Mouse (Mus musculus) kidney, embryonic 15.5 days (tissue): ENCODE results near the gene Znrf3. TPM values are rescaled to one million over a fixed set of nuclear protein-coding genes. Genes with fewer than 3 reads are reported as not detected.

Experiments
- ATAC-seq: fragments of 200-750 bp; cut with Nextera tagmentation; replicated peaks from 2 replicates; pipeline ENCODE4 v1.8.0; 2017; ENCODE audit warnings: moderate TSS enrichment; ENCODE audit not compliant: low FRiP score
- H3K27ac ChIP-seq: fragments of 300-500 bp; sonication (generic); 2 replicates; pipeline ENCODE4 v1.5.1; 2015; ENCODE audit warnings: mild to moderate bottlenecking, inconsistent platforms
- H3K27me3 ChIP-seq: fragments of 300-500 bp; sonication (generic); 2 replicates; pipeline ENCODE4 v1.6.1; 2015; ENCODE audit warnings: inconsistent platforms
- H3K36me3 ChIP-seq: fragments of 300-500 bp; sonication (generic); 2 replicates; pipeline ENCODE4 v1.6.1; 2015; ENCODE audit warnings: inconsistent platforms
- H3K4me1 ChIP-seq: fragments of 300-500 bp; sonication (generic); 2 replicates; pipeline ENCODE4 v1.6.1; 2015; ENCODE audit warnings: inconsistent platforms
- H3K4me2 ChIP-seq: fragments of 300-500 bp; sonication (generic); 2 replicates; pipeline ENCODE4 v1.6.1; 2015; ENCODE audit warnings: moderate library complexity, mild to moderate bottlenecking, inconsistent platforms
- H3K4me3 ChIP-seq: fragments of 300-500 bp; sonication (generic); replicated peaks from 2 replicates; pipeline ENCODE4 v1.5.1; 2015; ENCODE audit warnings: mild to moderate bottlenecking, inconsistent platforms
- H3K9ac ChIP-seq: fragments of 300-500 bp; sonication (generic); 2 replicates; pipeline ENCODE4 v1.6.1; 2015; ENCODE audit warnings: mild to moderate bottlenecking, inconsistent platforms
- H3K9me3 ChIP-seq: fragments of 300-500 bp; sonication (generic); replicated peaks from 2 replicates; pipeline ENCODE4 v1.6.1; 2016; ENCODE audit warnings: inconsistent platforms
- WGBS: fragments of 180-500 bp; shearing (Covaris S2); methylation state at CpG from one replicate; pipeline ENCODE4 v1.1.7; 2015; ENCODE audit warnings: mixed read lengths; 5-methylcytosine and 5-hydroxymethylcytosine counted together
- polyA plus RNA-seq: library from polyadenylated mRNA; unstranded; fragments of >200 nt; fragmentation: Nextera tagmentation; extraction: Ambion mirVana; gene quantifications from 2 replicates; pipeline ENCODE4 v1.2.1, GENCODE M21; 2015

Gene Znrf3
- polyA plus RNA-seq, 1 experiment from 2014 or later = 17.5 TPM

GRCm38 (mm10) chr11:5380275-5380674 is 64.4 kb downstream of the Znrf3 start:
- 59% methylated on average over 3 of the region's 3 CpGs for WGBS
- no peak overlapping the region for H3K9ac ChIP-seq
- H3K4me3 ChIP-seq = no peak overlapping the region
- peaks cover 7% of the 10 kb centered on the region for H3K4me1 ChIP-seq
- no peak overlapping the region for H3K27ac ChIP-seq
- no peaks in the 10 kb centered on the region for H3K27me3 ChIP-seq
- no peak for ATAC-seq
- H3K36me3 ChIP-seq = no peaks in the 10 kb centered on the region
- H3K4me2 ChIP-seq = no peak overlapping the region
- H3K9me3 ChIP-seq = no peaks in the 10 kb centered on the region

GRCm38 (mm10) chr11:5369176-5369575 is 75.5 kb downstream of the Znrf3 start:
- Histone ChIP-seq H3K4me2 (no peak overlapping the region), H3K9ac (no peak overlapping the region), H3K4me3 (no peak overlapping the region), H3K9me3 (no peaks in the 10 kb centered on the region), H3K27me3 (no peaks in the 10 kb centered on the region), H3K36me3 (no peaks in the 10 kb centered on the region), H3K4me1 (peaks cover 11% of the 10 kb centered on the region; the same call in 1 of the 2 replicates), H3K27ac (no peak overlapping the region)
- WGBS = 78% methylated on average over 10 of the region's 10 CpGs
- no peak for ATAC-seq

DNA sequence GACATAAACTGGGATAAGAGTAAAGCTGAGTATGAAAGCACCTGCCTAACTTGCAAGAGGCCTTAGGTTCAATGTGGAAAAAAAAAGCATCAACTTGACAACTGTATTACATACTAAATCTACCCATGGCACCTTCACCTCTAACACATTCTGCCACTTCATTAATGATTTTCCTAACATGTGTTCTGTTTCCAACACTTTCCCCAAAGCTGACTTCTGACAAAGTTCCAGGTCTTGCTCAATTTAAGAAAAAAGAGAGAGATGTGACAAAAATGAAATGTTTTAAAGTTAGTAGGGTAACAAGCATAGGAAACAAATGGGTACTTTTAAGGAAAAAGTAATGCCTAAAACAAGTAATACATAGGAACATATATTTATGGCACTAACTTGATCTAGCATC is 76.2 kb downstream of the Znrf3 start:
- H3K4me3 ChIP-seq = no peak overlapping the region
- H3K36me3 ChIP-seq = no peaks in the 10 kb centered on the region
- H3K27me3 ChIP-seq = no peaks in the 10 kb centered on the region
- H3K27ac ChIP-seq = no peak overlapping the region
- no peak overlapping the region for H3K9ac ChIP-seq
- peaks cover 11% of the 10 kb centered on the region; the same call in 1 of the 2 replicates for H3K4me1 ChIP-seq
- no peak for ATAC-seq
- H3K4me2 ChIP-seq = no peak overlapping the region
- no peaks in the 10 kb centered on the region for H3K9me3 ChIP-seq

DNA sequence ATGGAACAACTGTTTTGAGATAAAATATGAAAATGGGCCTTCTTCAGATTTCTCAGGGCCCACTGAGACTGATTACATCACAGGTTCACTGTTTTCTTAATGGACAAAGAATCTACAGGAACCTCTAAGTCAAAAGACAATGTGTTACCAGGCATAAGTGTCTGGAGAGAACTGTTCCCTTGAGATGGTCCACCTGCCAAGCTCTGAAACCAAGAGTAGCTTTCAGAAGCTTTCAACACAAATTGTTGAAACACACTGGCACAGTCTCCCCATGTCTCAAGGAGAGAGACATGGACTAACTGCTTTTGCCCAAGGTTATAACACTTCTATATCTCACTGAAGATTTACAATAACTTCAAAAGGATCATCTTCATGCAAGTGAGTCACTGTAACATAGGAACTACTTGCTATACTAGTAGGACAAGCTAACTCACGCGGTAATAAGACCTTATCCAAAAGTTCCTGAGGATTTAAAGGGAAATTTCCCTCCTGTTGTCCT is 89.3 kb downstream of the Znrf3 start:
- no peak overlapping the region for H3K9ac ChIP-seq
- WGBS = 94% methylated on average over 2 of the region's 2 CpGs
- H3K4me2 ChIP-seq = no peak overlapping the region
- no peak for ATAC-seq
- H3K36me3 ChIP-seq = peaks cover 4% of the 10 kb centered on the region; the same call in 1 of the 2 replicates
- no peak overlapping the region for H3K4me3 ChIP-seq
- H3K27me3 ChIP-seq = no peaks in the 10 kb centered on the region
- H3K9me3 ChIP-seq = no peaks in the 10 kb centered on the region
- H3K27ac ChIP-seq = no peak overlapping the region
- no peaks in the 10 kb centered on the region for H3K4me1 ChIP-seq

DNA sequence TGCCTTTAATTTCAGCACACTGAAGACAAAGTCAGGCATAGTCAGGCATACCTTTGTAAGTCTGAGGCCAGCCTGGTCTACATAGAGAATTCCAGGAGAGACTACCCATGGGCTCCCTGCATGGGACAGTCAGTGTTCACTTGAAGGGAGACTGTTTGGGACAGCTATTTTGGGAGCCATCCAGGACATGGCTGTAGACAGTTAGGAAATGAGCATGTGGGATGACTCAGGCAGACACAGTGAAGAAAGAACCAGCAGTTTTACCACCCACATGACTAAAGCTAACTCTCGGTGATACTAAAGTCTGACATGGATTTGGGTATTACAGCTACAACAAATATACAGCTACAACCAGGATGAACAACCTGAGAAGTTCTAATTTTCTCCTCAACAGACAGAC is 89.9 kb downstream of the Znrf3 start:
- Histone ChIP-seq H3K4me1 (no peaks in the 10 kb centered on the region), H3K27ac (no peak overlapping the region), H3K27me3 (no peaks in the 10 kb centered on the region), H3K9me3 (no peaks in the 10 kb centered on the region), H3K9ac (no peak overlapping the region), H3K4me2 (no peak overlapping the region), H3K36me3 (peaks cover 4% of the 10 kb centered on the region; the same call in 1 of the 2 replicates), H3K4me3 (no peak overlapping the region)
- no peak for ATAC-seq
- 71% methylated on average over 1 of the region's 1 CpGs for WGBS

GRCm38 (mm10) chr11:5353032-5353431 is 91.6 kb downstream of the Znrf3 start:
- Histone ChIP-seq H3K4me3 (no peak overlapping the region), H3K9ac (no peak overlapping the region), H3K27me3 (no peaks in the 10 kb centered on the region), H3K27ac (no peak overlapping the region), H3K36me3 (peaks cover 4% of the 10 kb centered on the region; the same call in 1 of the 2 replicates), H3K9me3 (no peaks in the 10 kb centered on the region), H3K4me2 (no peak overlapping the region), H3K4me1 (peaks cover 2% of the 10 kb centered on the region)
- no peak for ATAC-seq

GRCm38 (mm10) chr11:5349483-5349882 is 95.2 kb downstream of the Znrf3 start:
- H3K9me3 ChIP-seq = no peaks in the 10 kb centered on the region
- WGBS = 95% methylated on average over 5 of the region's 5 CpGs
- peaks cover 19% of the 10 kb centered on the region for H3K4me1 ChIP-seq
- peaks cover 4% of the 10 kb centered on the region; the same call in 1 of the 2 replicates for H3K36me3 ChIP-seq
- H3K27me3 ChIP-seq = no peaks in the 10 kb centered on the region
- ATAC-seq = no peak
- no peak overlapping the region for H3K4me2 ChIP-seq
- no peak overlapping the region for H3K4me3 ChIP-seq
- no peak overlapping the region for H3K9ac ChIP-seq
- H3K27ac ChIP-seq = no peak overlapping the region

DNA sequence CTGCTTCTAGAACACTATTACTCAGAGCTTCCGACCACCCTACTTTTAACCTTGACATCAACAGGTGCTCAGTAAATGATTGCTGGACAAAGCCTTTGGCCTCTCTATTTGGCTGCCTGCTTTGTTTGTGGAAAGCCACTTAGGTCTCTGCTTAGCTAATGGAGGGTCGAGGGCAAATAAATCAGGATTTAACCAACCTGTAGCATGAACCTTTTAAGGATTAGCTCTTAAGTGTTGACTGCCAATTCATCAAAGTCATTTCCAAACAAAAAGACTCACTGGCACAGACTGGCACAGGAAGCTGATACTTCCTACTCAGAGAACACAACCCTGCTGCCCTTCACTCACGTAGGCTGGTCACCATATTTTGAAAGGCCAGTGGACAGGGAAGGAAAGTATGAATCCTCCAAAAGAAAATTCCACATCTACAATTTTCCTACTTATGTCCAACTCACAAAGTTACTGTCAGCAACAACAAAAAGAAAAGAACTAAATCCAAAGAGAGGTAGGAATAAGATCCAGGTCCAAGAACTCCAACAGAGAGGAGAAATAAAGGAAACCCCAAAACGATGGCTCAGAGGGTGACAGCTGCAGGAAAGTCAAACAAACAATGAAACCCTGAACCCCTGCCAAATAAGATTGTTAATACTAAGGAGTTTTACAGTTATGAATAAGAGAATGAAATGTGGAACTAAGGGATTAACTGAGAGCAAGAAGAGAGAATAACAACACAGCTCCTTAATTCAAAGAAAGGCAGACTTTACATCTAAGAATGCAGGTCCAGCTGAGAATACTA is 97.6 kb downstream of the Znrf3 start:
- no peaks in the 10 kb centered on the region for H3K36me3 ChIP-seq
- H3K27ac ChIP-seq = peak overlapping the region; percentile 9; the same call in 1 of the 2 replicates
- no peak for ATAC-seq

GRCm38 (mm10) chr11:5343748-5344147 is 100.9 kb downstream of the Znrf3 start:
- H3K9ac ChIP-seq = no peak overlapping the region
- no peak overlapping the region for H3K4me3 ChIP-seq
- H3K4me1 ChIP-seq = peaks cover 19% of the 10 kb centered on the region
- 93% methylated on average over 4 of the region's 4 CpGs for WGBS
- H3K9me3 ChIP-seq = no peaks in the 10 kb centered on the region
- ATAC-seq = no peak
- H3K27ac ChIP-seq = no peak overlapping the region
- no peak overlapping the region for H3K4me2 ChIP-seq
- H3K36me3 ChIP-seq = no peaks in the 10 kb centered on the region
- H3K27me3 ChIP-seq = no peaks in the 10 kb centered on the region

More for the DNA sequence above, 97.6 kb downstream of the Znrf3 start:
- no peak overlapping the region for H3K4me2 ChIP-seq
- H3K4me3 ChIP-seq = no peak overlapping the region
- peaks cover 19% of the 10 kb centered on the region for H3K4me1 ChIP-seq
- H3K9me3 ChIP-seq = no peaks in the 10 kb centered on the region
- WGBS = 34% methylated on average over 4 of the region's 4 CpGs
- no peaks in the 10 kb centered on the region for H3K27me3 ChIP-seq
- no peak overlapping the region for H3K9ac ChIP-seq

- H3K4me1 ChIP-seq = peaks cover 8% of the 10 kb centered on the region; the same call in 1 of the 2 replicates
- H3K9ac ChIP-seq = no peak overlapping the region
- no peak for ATAC-seq
- H3K27me3 ChIP-seq = no peaks in the 10 kb centered on the region
- no peaks in the 10 kb centered on the region for H3K9me3 ChIP-seq
- H3K4me3 ChIP-seq = no peak overlapping the region
- peaks cover 4% of the 10 kb centered on the region; the same call in 1 of the 2 replicates for H3K36me3 ChIP-seq
- 97% methylated on average over 1 of the region's 1 CpGs for WGBS
- H3K27ac ChIP-seq = no peak overlapping the region
- H3K4me2 ChIP-seq = no peak overlapping the region
Observed at GRCm38 (mm10) chr11:5339732-5340131, 104.9 kb downstream of the Znrf3 start.

GRCm38 (mm10) chr11:5336852-5337251 is 107.8 kb downstream of the Znrf3 start:
- no peaks in the 10 kb centered on the region for H3K27me3 ChIP-seq
- H3K4me3 ChIP-seq = no peak overlapping the region
- no peaks in the 10 kb centered on the region for H3K9me3 ChIP-seq
- H3K9ac ChIP-seq = no peak overlapping the region
- H3K4me2 ChIP-seq = no peak overlapping the region
- H3K36me3 ChIP-seq = peaks cover 5% of the 10 kb centered on the region; the same call in 1 of the 2 replicates
- ATAC-seq = no peak
- H3K4me1 ChIP-seq = peaks cover 8% of the 10 kb centered on the region; the same call in 1 of the 2 replicates
- H3K27ac ChIP-seq = no peak overlapping the region
- WGBS = 82% methylated on average over 7 of the region's 7 CpGs

DNA sequence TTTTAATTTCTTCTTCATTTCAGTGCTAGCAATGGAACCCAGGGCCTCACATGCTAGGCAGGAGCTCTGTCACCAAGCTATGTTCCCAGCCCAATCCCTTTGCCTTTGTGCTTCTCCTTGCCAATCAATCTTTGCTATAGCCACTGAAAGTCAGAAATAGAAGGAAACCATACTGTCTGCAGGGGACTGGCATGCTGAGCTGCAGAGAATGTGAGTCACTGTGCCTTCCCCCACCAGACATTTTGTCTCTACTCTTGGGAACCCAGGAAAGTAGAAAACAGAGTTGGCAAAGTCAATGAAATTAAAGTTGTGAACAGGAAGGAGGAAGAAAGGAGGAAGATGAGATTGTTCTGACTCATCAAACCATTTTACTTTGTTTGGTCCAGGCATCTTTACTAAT is 108.4 kb downstream of the Znrf3 start:
- no peak overlapping the region for H3K27ac ChIP-seq
- no peak overlapping the region for H3K9ac ChIP-seq
- no peak for ATAC-seq
- no peak overlapping the region for H3K4me2 ChIP-seq
- H3K9me3 ChIP-seq = no peaks in the 10 kb centered on the region
- H3K27me3 ChIP-seq = no peaks in the 10 kb centered on the region
- peaks cover 8% of the 10 kb centered on the region for H3K36me3 ChIP-seq
- H3K4me1 ChIP-seq = peaks cover 8% of the 10 kb centered on the region; the same call in 1 of the 2 replicates
- no peak overlapping the region for H3K4me3 ChIP-seq
